Mouse (Mus musculus): Measurements from ENCODE around the gene Tmc7. TPM values are rescaled to one million over a fixed set of nuclear protein-coding genes. Genes with fewer than 3 reads are reported as not detected.

The Tmc7 gene
- total RNA-seq, 2 experiments from 2014 or later = 16.2 to 17.6 TPM

- DNase-seq = no peak
These were observed 1.3 kb upstream of the Tmc7 start for GRCm38 (mm10) chr7:118585856-118586255.

GRCm38 (mm10) chr7:118584926-118585325 is 390 bp upstream of the Tmc7 start:
- DNase-seq = no peak

- DNase-seq = no peak
These were observed 715 bp downstream of the Tmc7 start for GRCm38 (mm10) chr7:118583821-118584220.

- no peak for DNase-seq
These were observed 4.6 kb downstream of the Tmc7 start for GRCm38 (mm10) chr7:118579938-118580337.

DNA sequence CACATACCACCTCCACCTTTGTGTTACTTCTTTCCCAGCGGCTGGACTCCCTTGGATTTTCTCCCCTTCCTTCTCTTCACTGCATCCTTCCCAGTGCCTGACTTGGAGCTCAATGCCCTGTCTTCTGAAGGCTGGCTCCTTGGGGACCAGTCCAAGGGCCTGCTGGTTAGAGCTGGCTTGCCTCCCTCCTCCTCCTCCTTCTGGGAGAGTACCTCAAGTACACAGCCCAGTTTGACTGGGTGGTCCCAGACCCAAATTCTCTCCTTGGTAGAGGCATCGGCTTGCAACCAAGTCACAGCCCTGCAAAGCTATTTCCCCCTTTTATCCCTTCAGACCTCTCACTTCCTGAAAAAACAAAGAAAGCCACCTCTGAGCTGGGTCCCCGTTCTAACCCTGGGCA is 6.3 kb downstream of the Tmc7 start:
- DNase-seq = no peak

- no peak for DNase-seq
These were observed 12.5 kb downstream of the Tmc7 start for GRCm38 (mm10) chr7:118572039-118572438.

DNA sequence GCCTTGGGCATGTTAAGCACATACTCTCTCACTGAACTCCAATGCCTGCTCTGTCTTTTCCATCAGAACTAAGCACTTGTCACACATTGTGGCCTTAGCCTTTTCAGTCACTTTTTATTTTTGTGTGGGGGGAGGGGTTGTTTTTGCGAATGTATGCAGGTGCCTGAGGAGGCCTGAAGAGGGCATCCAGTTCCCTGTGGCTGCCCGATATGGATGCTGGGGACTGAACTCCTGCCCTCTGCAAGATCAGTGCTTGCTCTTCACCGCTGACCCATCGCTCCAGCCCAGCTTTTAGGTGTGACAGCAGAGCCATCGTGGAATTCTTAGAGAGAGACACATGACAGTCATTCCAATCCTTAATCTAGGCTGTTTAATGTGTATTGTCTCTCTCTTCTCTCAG is 13.2 kb downstream of the Tmc7 start:
- DNase-seq = no peak

DNA sequence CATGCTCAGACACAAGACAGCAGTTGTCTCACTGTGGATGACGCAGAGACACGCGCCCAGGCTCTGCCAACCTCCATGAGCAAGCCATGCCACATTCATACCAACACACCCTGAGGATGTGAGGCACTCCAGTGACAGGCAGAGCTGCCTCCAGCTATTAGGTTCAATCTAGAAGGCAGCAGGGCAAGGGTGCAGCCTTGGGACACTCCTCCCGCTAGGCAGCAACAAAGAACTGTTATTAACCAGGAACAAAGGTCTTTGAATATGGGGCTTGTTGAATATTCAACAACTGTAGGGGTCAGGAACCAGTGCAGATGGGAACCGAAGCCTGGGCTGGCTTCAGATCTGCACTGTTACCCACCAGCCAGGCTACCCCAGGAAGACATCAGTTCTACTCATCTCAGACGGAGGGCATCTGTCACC is 15.4 kb downstream of the Tmc7 start:
- DNase-seq = peak in 1 of 2 experiments; percentile 38

DNA sequence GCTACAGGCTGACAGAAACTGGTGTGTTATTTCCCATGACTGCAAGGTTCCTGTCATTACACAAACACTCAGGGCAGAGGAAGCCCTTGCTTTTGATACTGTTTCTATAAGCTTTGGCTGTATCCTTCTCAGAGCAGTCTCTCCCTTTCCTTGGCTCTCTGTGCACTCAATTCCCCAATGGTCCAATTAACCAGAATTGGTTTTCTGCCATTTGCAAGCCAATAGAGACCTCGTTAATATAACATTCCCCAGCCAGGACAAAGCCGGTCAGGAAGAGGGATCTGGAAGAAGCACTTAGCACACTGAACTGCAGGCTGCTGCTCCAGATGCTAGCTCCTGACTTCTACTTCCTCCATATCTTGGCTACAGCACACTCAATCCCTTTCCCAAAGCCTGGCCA is 30.2 kb downstream of the Tmc7 start:
- DNase-seq = no peak

- no peak for DNase-seq
These were observed 30.7 kb downstream of the Tmc7 start for GRCm38 (mm10) chr7:118553881-118554280.

DNA sequence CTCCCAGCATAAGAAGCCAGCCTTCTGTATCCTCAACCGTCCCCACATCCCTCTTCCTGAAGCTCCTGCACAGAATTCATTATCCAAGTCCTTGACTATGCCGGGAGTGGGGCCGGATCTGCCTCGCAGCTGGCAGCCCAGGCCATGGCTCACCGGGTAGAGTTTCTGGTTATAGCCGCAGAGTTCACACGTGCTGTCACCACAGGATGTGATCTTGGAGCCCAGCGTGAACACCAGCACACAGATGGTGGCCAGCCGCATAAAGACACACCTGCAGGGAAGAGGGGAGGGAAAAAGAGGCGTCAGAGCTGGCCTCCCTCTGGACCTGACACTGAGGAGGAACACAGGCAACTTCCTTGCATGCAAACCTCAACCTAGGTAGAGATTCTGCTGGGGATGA is 37.1 kb downstream of the Tmc7 start:
- DNase-seq = no peak

GRCm38 (mm10) chr7:118544128-118544527 is 40.4 kb downstream of the Tmc7 start:
- no peak for DNase-seq

GRCm38 (mm10) chr7:118535076-118535475 is 49.5 kb downstream of the Tmc7 start:
- DNase-seq = no peak

GRCm38 (mm10) chr7:118534326-118534725 is 50.2 kb downstream of the Tmc7 start:
- no peak for DNase-seq

DNA sequence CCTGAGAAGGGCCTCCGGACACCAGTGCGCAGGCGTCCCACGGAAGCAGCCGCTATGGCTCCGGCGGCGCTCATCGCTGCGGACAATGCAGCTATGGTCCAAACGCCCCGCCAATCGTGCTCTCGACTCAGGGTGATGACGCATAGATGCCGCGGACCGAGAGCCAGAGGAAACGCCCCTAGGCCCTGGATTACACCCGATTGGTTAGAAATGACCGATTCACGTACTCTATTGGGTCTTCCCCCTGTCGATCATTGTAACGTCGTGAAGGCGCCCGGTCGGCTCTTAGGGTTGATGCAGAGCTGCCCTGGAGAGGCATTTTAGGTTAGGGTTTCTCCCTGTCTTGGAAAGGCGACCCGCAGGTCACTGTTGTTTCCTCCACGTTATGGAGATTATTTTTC is 51.4 kb downstream of the Tmc7 start, which contains the start of gene Coq7:
Coq7 (minus strand) TSS at position 179 of the 401 bp plus-strand sequence.
- DNase-seq = peak; percentile 93 to 94

DNA sequence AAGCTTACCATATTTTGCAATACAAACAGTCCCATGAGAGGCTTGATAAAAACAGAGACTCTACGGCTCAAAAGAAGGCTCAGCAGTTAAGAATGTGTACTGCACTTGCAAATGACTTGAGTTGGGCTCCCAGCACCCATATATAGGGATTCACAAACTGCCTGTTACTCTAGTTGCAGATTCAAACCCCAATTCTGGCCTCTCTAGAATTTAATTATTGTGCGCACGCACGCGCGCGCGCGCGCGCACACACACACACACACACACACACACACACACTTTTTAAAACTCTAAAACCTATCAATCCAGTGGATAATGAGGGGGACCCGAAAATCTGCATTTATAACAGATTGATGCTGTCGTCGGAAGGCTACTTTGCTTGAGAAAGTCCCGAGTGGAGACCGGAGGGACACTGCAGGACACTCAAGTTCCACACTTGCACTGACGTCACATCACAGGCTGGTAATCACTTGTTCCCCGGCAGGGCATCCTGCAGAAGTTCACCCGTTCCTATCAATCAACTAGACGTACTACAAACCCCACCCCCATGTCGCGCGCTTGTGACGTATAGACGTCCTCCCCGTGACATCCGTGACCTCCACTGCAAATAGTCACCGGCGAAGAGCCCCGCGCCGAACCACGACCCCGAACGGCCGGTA is 51.9 kb downstream of the Tmc7 start:
- DNase-seq = peak; percentile 96

- DNase-seq = no peak
These were observed 57.6 kb downstream of the Tmc7 start for GRCm38 (mm10) chr7:118526967-118527366.

DNA sequence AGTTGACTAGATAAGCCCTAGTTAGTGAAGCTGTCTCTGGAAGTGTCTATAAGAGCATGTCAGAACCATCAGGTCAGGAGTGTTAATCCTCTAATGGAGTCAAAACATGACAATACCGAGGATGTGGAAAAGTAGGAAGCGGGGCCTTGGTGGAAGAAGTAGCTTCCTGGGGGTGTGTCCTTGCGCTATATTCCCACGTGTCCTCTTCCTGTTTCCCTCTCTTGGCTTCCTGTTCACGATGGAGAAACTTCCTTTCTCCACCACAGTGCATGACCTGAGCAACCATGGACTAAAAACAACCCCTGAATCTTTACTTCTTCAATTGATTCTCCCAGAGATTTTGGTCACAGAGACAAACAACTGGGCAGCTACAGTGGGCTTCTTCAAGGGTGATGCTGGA is 62.5 kb downstream of the Tmc7 start:
- DNase-seq = no peak

GRCm38 (mm10) chr7:118519661-118520060 is 64.9 kb downstream of the Tmc7 start:
- DNase-seq = no peak

- DNase-seq = peak; percentile 70 to 73
These were observed 65.8 kb downstream of the Tmc7 start for GRCm38 (mm10) chr7:118518687-118519086.

- no peak for DNase-seq
These were observed 66.7 kb downstream of the Tmc7 start for GRCm38 (mm10) chr7:118517819-118518218.

DNA sequence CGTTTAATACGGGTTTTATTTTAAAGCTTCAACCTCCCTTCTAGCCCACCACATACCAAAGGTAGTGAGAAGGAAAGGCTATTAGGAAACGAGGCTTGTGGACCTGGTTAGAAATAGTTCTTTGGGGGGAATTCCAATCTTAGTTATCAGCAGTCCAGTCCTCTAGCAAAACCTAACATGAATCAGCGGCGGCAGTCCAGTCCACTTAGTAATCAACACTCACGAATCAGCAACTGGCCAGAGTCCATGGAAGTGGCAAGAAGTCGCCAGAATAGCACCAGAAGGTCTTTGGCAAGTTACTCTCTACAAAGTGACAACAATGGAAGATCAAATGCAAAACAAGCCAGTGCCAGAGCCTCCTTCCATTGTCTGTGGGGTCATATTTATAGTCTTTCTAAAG is 76.0 kb downstream of the Tmc7 start:
- no peak for DNase-seq

- no peak for DNase-seq
These were observed 80.7 kb downstream of the Tmc7 start for GRCm38 (mm10) chr7:118503844-118504243.

DNA sequence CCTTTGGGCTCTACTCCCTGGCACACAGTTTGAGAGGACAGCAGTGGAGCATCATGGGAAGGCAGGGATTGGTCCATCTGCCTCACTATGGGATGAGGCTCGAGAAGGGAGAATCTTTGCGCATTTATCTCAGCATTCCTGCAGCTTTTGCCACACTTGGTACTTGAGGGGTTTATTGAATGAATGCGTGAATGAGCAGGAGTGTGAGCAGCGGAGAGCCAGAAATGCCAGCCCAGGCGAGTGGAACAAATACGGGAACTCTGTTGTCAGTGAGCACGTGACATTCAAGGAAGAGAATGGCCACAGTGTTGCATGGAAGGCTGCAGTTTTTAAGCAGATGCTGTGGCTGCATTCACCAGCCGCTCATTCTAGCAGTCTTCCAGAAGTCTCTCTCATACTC is 82.2 kb downstream of the Tmc7 start:
- DNase-seq = no peak
